Mouse (Mus musculus) hindbrain, postnatal 0 days (tissue): ENCODE results near the gene Npas4. TPM values are rescaled to one million over a fixed set of nuclear protein-coding genes. Genes with fewer than 3 reads are reported as not detected.
A peak's percentile ranks its signal among the peaks of the same experiment; 100 is the strongest.

Experiments
- ATAC-seq: fragments of 200-750 bp; cut with Nextera tagmentation; 2 replicates; pipeline ENCODE4 v1.8.0; 2017; ENCODE audit warnings: mild to moderate bottlenecking, moderate TSS enrichment, moderate library complexity
- DNase-seq: peaks from one replicate; pipeline ENCODE4 v3.0.0-alpha.2; 2015; ENCODE audit warnings: low spot score
- H3K27ac ChIP-seq: fragments of 300-500 bp; sonication (generic); 2 replicates; pipeline ENCODE4 v1.5.1; 2014; ENCODE audit warnings: mild to moderate bottlenecking
- H3K27me3 ChIP-seq: fragments of 300-500 bp; sonication (generic); 2 replicates; pipeline ENCODE4 v1.6.1; 2014; ENCODE audit warnings: low read length, mixed read lengths; ENCODE audit not compliant: insufficient read depth
- H3K36me3 ChIP-seq: fragments of 300-500 bp; sonication (generic); 2 replicates; pipeline ENCODE4 v1.6.1; 2014; ENCODE audit warnings: low read length, mixed read lengths; ENCODE audit not compliant: insufficient read depth
- H3K4me1 ChIP-seq: fragments of 300-500 bp; sonication (generic); 2 replicates; pipeline ENCODE4 v1.6.1; 2014; ENCODE audit warnings: antibody characterized with exemption, low read length, mixed read lengths; ENCODE audit not compliant: insufficient read depth
- H3K4me2 ChIP-seq: fragments of 300-500 bp; sonication (generic); 2 replicates; pipeline ENCODE4 v1.6.1; 2014; ENCODE audit warnings: low read depth, mild to moderate bottlenecking, low read length, moderate library complexity, mixed read lengths
- H3K4me3 ChIP-seq: fragments of 300-500 bp; sonication (generic); 2 replicates; pipeline ENCODE4 v1.5.1; 2014; ENCODE audit warnings: low read length
- H3K9ac ChIP-seq: fragments of 300-500 bp; sonication (generic); replicated peaks from 2 replicates; pipeline ENCODE4 v1.6.1; 2014; ENCODE audit warnings: mild to moderate bottlenecking, low read length, moderate library complexity, mixed read lengths
- H3K9me3 ChIP-seq: fragments of 300-500 bp; sonication (generic); 2 replicates; pipeline ENCODE4 v1.6.1; 2016; ENCODE audit warnings: low read length, mixed read lengths
- CTCF ChIP-seq: IDR thresholded peaks from 2 replicates; pipeline ENCODE4 v1.5.1; 2016; ENCODE audit warnings: antibody characterized with exemption, control low read depth, low read depth
- WGBS: fragments of 180-500 bp; shearing (Covaris S2); extraction: QIAGEN DNeasy Blood & Tissue Kit; methylation state at CpG from one replicate; pipeline ENCODE4 v1.1.7; 2014; 5-methylcytosine and 5-hydroxymethylcytosine counted together
- polyA plus RNA-seq: library from polyadenylated mRNA; unstranded; fragments of >200 nt; fragmentation: Nextera tagmentation; extraction: Ambion mirVana; gene quantifications from 2 replicates; pipeline ENCODE4 v1.2.1, GENCODE M21; 2015
- total RNA-seq: library from RNA; depleted of rRNA; stranded (reverse); fragments of >200 nt; gene quantifications from 2 replicates; pipeline ENCODE4 v1.2.3, GENCODE M21; 2014; rRNA removed

Npas4 gene
- total and polyA plus RNA-seq, 2 experiments from 2014 or later = 0.13 to 3.0 TPM

GRCm38 (mm10) chr19:4942551-4943252, 47.4 kb downstream of the Npas4 start, which contains the start of gene Peli3:
TSS of gene Peli3 (minus strand) at chr19:4943127.
- no peaks in the 10 kb centered on the region for H3K27me3 ChIP-seq
- ATAC-seq = peak; percentile 96
- no peak for TF ChIP-seq CTCF

GRCm38 (mm10) chr19:4937444-4938310, 52.4 kb downstream of the Npas4 start:
- H3K4me3 ChIP-seq = no peak overlapping the region
- ATAC-seq = no peak
- H3K9ac ChIP-seq = no peak overlapping the region
- DNase-seq = no peak
- H3K4me1 ChIP-seq = no peaks in the 10 kb centered on the region
- no peak overlapping the region for H3K4me2 ChIP-seq
- no peak overlapping the region for H3K27ac ChIP-seq
- H3K27me3 ChIP-seq = no peaks in the 10 kb centered on the region
- no peaks in the 10 kb centered on the region for H3K9me3 ChIP-seq
- H3K36me3 ChIP-seq = 0 out of 2 replicates have a peak, but pooled peaks cover 4% of the 10 kb centered on the region
- TF ChIP-seq CTCF = no peak
- 73% methylated on average over 17 of the region's 17 CpGs for WGBS

More at GRCm38 (mm10) chr19:4942551-4943252, 47.4 kb downstream of the Npas4 start, which contains the start of gene Peli3:
- WGBS = under 1% methylated on average over 52 of the region's 55 CpGs
- peak within 1 kb of the TSS; percentile 71 for H3K4me3 ChIP-seq
- peak within 1 kb of the TSS; percentile 79 for H3K27ac ChIP-seq
- 0 out of 2 replicates have a peak, but pooled peaks cover 3% of the 10 kb centered on the region for H3K4me1 ChIP-seq
- H3K9me3 ChIP-seq = no peaks in the 10 kb centered on the region
- H3K9ac ChIP-seq = peak within 1 kb of the TSS; percentile 78
- 0 out of 2 replicates have a peak, but pooled peaks cover 3% of the 10 kb centered on the region for H3K36me3 ChIP-seq
- H3K4me2 ChIP-seq = peak within 1 kb of the TSS; percentile 79
- DNase-seq = peak; percentile 89

GRCm38 (mm10) chr19:4936896-4937295, 53.2 kb downstream of the Npas4 start:
- H3K9me3 ChIP-seq = no peaks in the 10 kb centered on the region
- DNase-seq = peak; percentile 9
- H3K4me3 ChIP-seq = no peak overlapping the region
- H3K36me3 ChIP-seq = 0 out of 2 replicates have a peak, but pooled peaks cover 4% of the 10 kb centered on the region
- WGBS = 73% methylated on average over 2 of the region's 2 CpGs
- no peak overlapping the region for H3K9ac ChIP-seq
- no peak overlapping the region for H3K4me2 ChIP-seq
- TF ChIP-seq CTCF = no peak
- no peaks in the 10 kb centered on the region for H3K4me1 ChIP-seq
- H3K27ac ChIP-seq = no peak overlapping the region
- no peak for ATAC-seq
- H3K27me3 ChIP-seq = no peaks in the 10 kb centered on the region

Other genes with a start within 250 kb of the Npas4 start
- 59.2 and 69.4 TPM in 2 replicates for gene Rbm4b, start 233.8 kb downstream of the Npas4 start, total RNA-seq
- 81.8 and 84.8 TPM in 2 replicates for gene Rbm4b, start 233.8 kb downstream of the Npas4 start, polyA plus RNA-seq
- 85.3 and 85.6 TPM in 2 replicates for gene Rbm4, start 196.4 kb downstream of the Npas4 start, total RNA-seq
- 39.7 and 40.9 TPM in 2 replicates for gene Rbm4, start 196.4 kb downstream of the Npas4 start, polyA plus RNA-seq
- gene Gm21992, start 178.7 kb downstream of the Npas4 start, total RNA-seq = 6.9 and 9.8 TPM in 2 replicates
- gene Gm21992, start 178.7 kb downstream of the Npas4 start, polyA plus RNA-seq = 11.9 and 19.8 TPM in 2 replicates
- gene Rbm14, start 178.7 kb downstream of the Npas4 start, total RNA-seq = 40.1 and 45.6 TPM in 2 replicates
- 37.5 TPM in 2 replicates for gene Rbm14, start 178.7 kb downstream of the Npas4 start, polyA plus RNA-seq
- gene Ccs, start 151.0 kb downstream of the Npas4 start, total RNA-seq = 21.2 and 32.0 TPM in 2 replicates
- 48.4 and 51.1 TPM in 2 replicates for gene Ccs, start 151.0 kb downstream of the Npas4 start, polyA plus RNA-seq
- 0.72 and 0.89 TPM in 2 replicates for gene Ccdc87, start 150.9 kb downstream of the Npas4 start, total RNA-seq
- gene Ccdc87, start 150.9 kb downstream of the Npas4 start, polyA plus RNA-seq = 0.71 and 0.83 TPM in 2 replicates
- gene Ctsf, start 135.2 kb downstream of the Npas4 start, total RNA-seq = 80.2 and 147 TPM in 2 replicates
- 98.2 and 106 TPM in 2 replicates for gene Ctsf, start 135.2 kb downstream of the Npas4 start, polyA plus RNA-seq
- 6.8 and 8.4 TPM in 2 replicates for gene Actn3, start 112.4 kb downstream of the Npas4 start, total RNA-seq
- gene Actn3, start 112.4 kb downstream of the Npas4 start, polyA plus RNA-seq = 3.8 and 3.9 TPM in 2 replicates
- gene Zdhhc24, start 111.6 kb downstream of the Npas4 start, total RNA-seq = 29.1 and 30.7 TPM in 2 replicates
- gene Zdhhc24, start 111.6 kb downstream of the Npas4 start, polyA plus RNA-seq = 17.4 and 20.9 TPM in 2 replicates
- gene Bbs1, start 83.7 kb downstream of the Npas4 start, total RNA-seq = 17.9 and 37.6 TPM in 2 replicates
- gene Bbs1, start 83.7 kb downstream of the Npas4 start, polyA plus RNA-seq = 7.3 and 9.1 TPM in 2 replicates
- gene Dpp3, start 62.0 kb downstream of the Npas4 start, total RNA-seq = 94.0 and 111 TPM in 2 replicates
- gene Dpp3, start 62.0 kb downstream of the Npas4 start, polyA plus RNA-seq = 78.3 and 79.2 TPM in 2 replicates
- 11.9 and 13.4 TPM in 2 replicates for gene Peli3, start 47.2 kb downstream of the Npas4 start, total RNA-seq
- gene Peli3, start 47.2 kb downstream of the Npas4 start, polyA plus RNA-seq = 8.1 and 8.6 TPM in 2 replicates
- 83.5 and 90.4 TPM in 2 replicates for gene Mrpl11, start 28.2 kb downstream of the Npas4 start, total RNA-seq
- gene Mrpl11, start 28.2 kb downstream of the Npas4 start, polyA plus RNA-seq = 138 and 139 TPM in 2 replicates
- gene Slc29a2, start 33.5 kb upstream of the Npas4 start, total RNA-seq = 13.9 and 22.5 TPM in 2 replicates
- gene Slc29a2, start 33.5 kb upstream of the Npas4 start, polyA plus RNA-seq = 15.5 and 16.3 TPM in 2 replicates
- gene B4gat1, start 48.5 kb upstream of the Npas4 start, total RNA-seq = 166 and 178 TPM in 2 replicates
- 166 and 174 TPM in 2 replicates for gene B4gat1, start 48.5 kb upstream of the Npas4 start, polyA plus RNA-seq
- 4.5 and 8.5 TPM in 2 replicates for gene AC124502.3, start 48.6 kb upstream of the Npas4 start, total RNA-seq
- 2.4 and 3.0 TPM in 2 replicates for gene AC124502.3, start 48.6 kb upstream of the Npas4 start, polyA plus RNA-seq
- gene Brms1, start 51.0 kb upstream of the Npas4 start, total RNA-seq = 5.0 and 5.5 TPM in 2 replicates
- 22.5 and 22.6 TPM in 2 replicates for gene Brms1, start 51.0 kb upstream of the Npas4 start, polyA plus RNA-seq
- 0.93 and 2.0 TPM in 2 replicates for gene Rin1, start 60.2 kb upstream of the Npas4 start, total RNA-seq
- 0.72 and 0.86 TPM in 2 replicates for gene Rin1, start 60.2 kb upstream of the Npas4 start, polyA plus RNA-seq
- gene Cd248, start 77.8 kb upstream of the Npas4 start, total RNA-seq = 15.4 and 16.4 TPM in 2 replicates
- 10.7 and 12.5 TPM in 2 replicates for gene Cd248, start 77.8 kb upstream of the Npas4 start, polyA plus RNA-seq
- gene Tmem151a, start 95.2 kb upstream of the Npas4 start, total RNA-seq = 68.9 and 76.6 TPM in 2 replicates
- gene Tmem151a, start 95.2 kb upstream of the Npas4 start, polyA plus RNA-seq = 61.0 and 71.5 TPM in 2 replicates
- gene Yif1a, start 98.2 kb upstream of the Npas4 start, total RNA-seq = 59.7 and 69.0 TPM in 2 replicates
- 66.6 and 68.0 TPM in 2 replicates for gene Yif1a, start 98.2 kb upstream of the Npas4 start, polyA plus RNA-seq
- gene Cnih2, start 108.2 kb upstream of the Npas4 start, total RNA-seq = 549 and 573 TPM in 2 replicates
- 358 and 397 TPM in 2 replicates for gene Cnih2, start 108.2 kb upstream of the Npas4 start, polyA plus RNA-seq
- gene Rab1b, start 116.8 kb upstream of the Npas4 start, total RNA-seq = 272 and 291 TPM in 2 replicates
- gene Rab1b, start 116.8 kb upstream of the Npas4 start, polyA plus RNA-seq = 229 and 230 TPM in 2 replicates
- 191 and 227 TPM in 2 replicates for gene Klc2, start 128.2 kb upstream of the Npas4 start, total RNA-seq
- gene Klc2, start 128.2 kb upstream of the Npas4 start, polyA plus RNA-seq = 75.6 and 76.6 TPM in 2 replicates